Mouse (Mus musculus): Measurements from ENCODE around the gene Krtap3-2. TPM values are rescaled to one million over a fixed set of nuclear protein-coding genes. Genes with fewer than 3 reads are reported as not detected.

Krtap3-2 gene
- polyA plus RNA-seq, 1 experiment = not detected

DNA sequence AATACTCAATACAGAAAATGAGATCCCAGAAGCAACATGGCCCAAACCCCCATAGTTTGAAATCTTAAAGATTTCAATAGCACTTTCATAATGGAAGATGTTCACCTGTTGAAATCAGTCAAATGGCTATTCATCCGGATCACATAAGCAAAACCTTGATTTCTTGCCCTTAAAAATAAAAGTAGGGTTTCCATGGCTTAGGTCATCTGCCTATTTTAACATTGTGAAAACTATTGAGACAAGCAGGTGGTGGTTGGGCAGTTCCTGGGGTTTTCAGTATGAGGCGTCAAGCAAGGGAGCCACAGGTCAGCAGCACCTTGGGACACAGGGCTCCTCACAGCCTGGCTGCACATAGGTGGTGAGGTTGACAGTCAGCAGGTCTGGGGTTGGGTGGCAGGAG lies 458 bp downstream of the Krtap3-2 start:
- no peak overlapping the region for H3K4me3 ChIP-seq (ENCODE audit: insufficient read depth, low read depth, low read length)
- H3K27ac ChIP-seq (replicated peaks; ENCODE audit: low read depth, low read length) = no peak overlapping the region

GRCm38 (mm10) chr11:99550765-99551164 lies 5.9 kb downstream of the Krtap3-2 start, which contains the start of gene Krtap3-3:
TSS of gene Krtap3-3 (minus strand) at chr11:99550865.
- no peaks in the 10 kb centered on the region for H3K4me1 ChIP-seq (ENCODE audit: control insufficient read depth, insufficient read depth, insufficient read length, low read length)
- H3K4me3 ChIP-seq (ENCODE audit: insufficient read depth, low read depth, low read length) = no peak within 1 kb of the TSS
- no peak within 1 kb of the TSS for H3K27ac ChIP-seq (replicated peaks; ENCODE audit: low read depth, low read length)

More for the DNA sequence above, 458 bp downstream of the Krtap3-2 start:
- no peaks in the 10 kb centered on the region for H3K4me1 ChIP-seq (ENCODE audit: control insufficient read depth, insufficient read depth, insufficient read length, low read length)

- no peak overlapping the region for H3K4me3 ChIP-seq (ENCODE audit: insufficient read depth, low read depth, low read length)
Measured at GRCm38 (mm10) chr11:99547892-99548291, 8.8 kb downstream of the Krtap3-2 start.

DNA sequence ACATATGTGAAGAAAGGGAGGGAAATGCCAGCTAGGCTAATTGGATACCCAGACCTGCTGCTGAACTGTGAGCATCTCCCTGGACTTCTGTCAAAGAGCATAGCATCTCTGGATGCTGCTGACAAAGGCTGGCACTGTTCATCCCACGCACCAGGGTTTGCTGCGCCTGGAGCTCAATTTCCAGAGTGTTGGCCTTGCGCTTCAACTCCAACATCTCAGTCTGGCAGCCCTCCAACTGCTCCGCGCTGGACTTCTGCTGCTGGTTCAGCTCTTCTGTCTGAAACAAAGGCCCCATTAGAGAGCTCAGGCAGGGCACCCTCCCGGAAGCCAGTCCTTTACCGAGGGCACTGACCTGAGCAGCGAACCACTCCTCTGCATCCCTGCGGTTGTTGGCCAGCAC lies 16.9 kb downstream of the Krtap3-2 start:
- Histone ChIP-seq H3K4me3 (ENCODE audit: insufficient read depth, low read depth, low read length) (no peak overlapping the region), H3K27ac (replicated peaks; ENCODE audit: low read depth, low read length) (no peak overlapping the region), H3K4me1 (ENCODE audit: control insufficient read depth, insufficient read depth, insufficient read length, low read length) (no peaks in the 10 kb centered on the region)

More at GRCm38 (mm10) chr11:99547892-99548291, 8.8 kb downstream of the Krtap3-2 start:
- Histone ChIP-seq H3K4me1 (ENCODE audit: control insufficient read depth, insufficient read depth, insufficient read length, low read length) (no peaks in the 10 kb centered on the region), H3K27ac (replicated peaks; ENCODE audit: low read depth, low read length) (no peak overlapping the region)

DNA sequence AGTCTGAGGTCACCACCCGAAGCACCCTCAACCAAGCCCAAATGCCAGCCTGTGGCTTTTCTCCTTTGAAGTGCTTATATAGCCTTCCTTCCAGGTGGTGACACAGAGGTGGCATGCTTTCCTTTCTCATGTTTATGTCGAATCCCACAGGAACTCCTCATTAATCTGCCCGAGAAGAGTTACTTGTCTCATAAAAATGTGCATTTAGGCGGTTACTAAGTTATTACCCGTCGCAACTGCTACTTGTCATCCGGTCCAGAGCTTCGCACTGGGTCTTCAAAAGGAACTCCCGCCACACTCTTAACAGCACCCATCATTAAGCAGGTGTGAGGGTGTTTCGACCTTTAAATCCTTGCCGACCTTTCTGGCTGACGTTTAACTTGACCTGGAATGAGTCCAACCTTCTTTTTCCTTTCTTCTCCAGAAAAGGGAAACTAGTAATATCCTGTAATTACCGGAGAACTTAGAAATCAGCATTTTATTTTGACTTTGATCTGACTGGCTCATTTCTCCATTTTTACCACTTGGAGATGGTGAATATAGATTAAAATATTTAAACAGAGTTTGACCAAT lies 35.3 kb downstream of the Krtap3-2 start, which contains the start of gene Krt39:
TSS of gene Krt39 (minus strand) at position 51 of the 573 bp plus-strand sequence.
- Histone ChIP-seq H3K27ac (replicated peaks; ENCODE audit: low read depth, low read length) (no peak within 1 kb of the TSS), H3K4me3 (ENCODE audit: insufficient read depth, low read depth, low read length) (no peak within 1 kb of the TSS), H3K4me1 (ENCODE audit: control insufficient read depth, insufficient read depth, insufficient read length, low read length) (no peaks in the 10 kb centered on the region)

DNA sequence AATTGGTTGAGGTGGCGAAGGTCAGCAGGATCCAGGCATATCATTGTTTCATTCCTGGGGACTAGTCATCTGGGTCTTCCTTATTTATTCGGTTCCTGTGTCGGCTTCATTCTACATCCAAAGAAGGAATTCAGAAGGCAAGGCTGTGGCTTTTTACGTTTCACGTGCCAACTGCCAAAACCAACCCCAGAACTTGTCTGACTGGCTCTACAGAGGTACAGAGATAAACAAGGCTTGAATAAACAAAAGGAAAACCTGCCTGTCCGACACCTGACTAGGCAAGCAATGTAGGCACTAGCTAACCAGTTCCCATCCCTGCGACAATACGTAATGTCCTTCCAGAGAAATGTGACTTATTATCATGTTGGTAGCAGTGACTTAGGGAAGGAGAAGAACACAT lies 42.6 kb downstream of the Krtap3-2 start:
- no peaks in the 10 kb centered on the region for H3K4me1 ChIP-seq (ENCODE audit: control insufficient read depth, insufficient read depth, insufficient read length, low read length)
- no peak overlapping the region for H3K27ac ChIP-seq (replicated peaks; ENCODE audit: low read depth, low read length)
- H3K4me3 ChIP-seq (ENCODE audit: insufficient read depth, low read depth, low read length) = no peak overlapping the region

Other genes starting within 250 kb of the Krtap3-2 start
- gene Krt25, start 233.9 kb downstream of the Krtap3-2 start, polyA plus RNA-seq (2012; ENCODE audit: insufficient read depth, insufficient read length, missing spikeins) = not detected in 2 replicates
- gene Krt26, start 218.9 kb downstream of the Krtap3-2 start, polyA plus RNA-seq (2012; ENCODE audit: insufficient read depth, insufficient read length, missing spikeins) = not detected in 2 replicates
- gene Krt27, start 205.7 kb downstream of the Krtap3-2 start, polyA plus RNA-seq (2012; ENCODE audit: insufficient read depth, insufficient read length, missing spikeins) = not detected in 2 replicates
- not detected in 2 replicates for gene Krt28, start 181.9 kb downstream of the Krtap3-2 start, polyA plus RNA-seq (2012; ENCODE audit: insufficient read depth, insufficient read length, missing spikeins)
- 19.3 and 23.2 TPM in 2 replicates for gene Krt10, start 167.5 kb downstream of the Krtap3-2 start, polyA plus RNA-seq (2012; ENCODE audit: insufficient read depth, insufficient read length, missing spikeins)
- not detected in 2 replicates for gene Krt12, start 134.6 kb downstream of the Krtap3-2 start, polyA plus RNA-seq (2012; ENCODE audit: insufficient read depth, insufficient read length, missing spikeins)
- gene Krt20, start 118.7 kb downstream of the Krtap3-2 start, polyA plus RNA-seq (2012; ENCODE audit: insufficient read depth, insufficient read length, missing spikeins) = not detected in 2 replicates
- not detected in 2 replicates for gene Krt23, start 63.7 kb downstream of the Krtap3-2 start, polyA plus RNA-seq (2012; ENCODE audit: insufficient read depth, insufficient read length, missing spikeins)
- not detected in 2 replicates for gene Krt39, start 35.5 kb downstream of the Krtap3-2 start, polyA plus RNA-seq (2012; ENCODE audit: insufficient read depth, insufficient read length, missing spikeins)
- gene Krt40, start 13.7 kb downstream of the Krtap3-2 start, polyA plus RNA-seq (2012; ENCODE audit: insufficient read depth, insufficient read length, missing spikeins) = not detected in 2 replicates
- gene Krtap3-3, start 6.0 kb downstream of the Krtap3-2 start, polyA plus RNA-seq (2012; ENCODE audit: insufficient read depth, insufficient read length, missing spikeins) = not detected in 2 replicates
- not detected in 2 replicates for gene Gm11939, start 2.6 kb upstream of the Krtap3-2 start, polyA plus RNA-seq (2012; ENCODE audit: insufficient read depth, insufficient read length, missing spikeins)
- not detected in 2 replicates for gene Krtap3-1, start 9.8 kb upstream of the Krtap3-2 start, polyA plus RNA-seq (2012; ENCODE audit: insufficient read depth, insufficient read length, missing spikeins)
- not detected in 2 replicates for gene Krtap1-5, start 24.2 kb upstream of the Krtap3-2 start, polyA plus RNA-seq (2012; ENCODE audit: insufficient read depth, insufficient read length, missing spikeins)
- gene Krtap1-4, start 26.8 kb upstream of the Krtap3-2 start, polyA plus RNA-seq (2012; ENCODE audit: insufficient read depth, insufficient read length, missing spikeins) = not detected in 2 replicates
- not detected in 2 replicates for gene Krtap1-3, start 34.5 kb upstream of the Krtap3-2 start, polyA plus RNA-seq (2012; ENCODE audit: insufficient read depth, insufficient read length, missing spikeins)
- gene Krtap9-3, start 41.3 kb upstream of the Krtap3-2 start, polyA plus RNA-seq (2012; ENCODE audit: insufficient read depth, insufficient read length, missing spikeins) = not detected in 2 replicates
- not detected in 2 replicates for gene Gm11938, start 46.5 kb upstream of the Krtap3-2 start, polyA plus RNA-seq (2012; ENCODE audit: insufficient read depth, insufficient read length, missing spikeins)
- not detected in 2 replicates for gene Gm11937, start 53.3 kb upstream of the Krtap3-2 start, polyA plus RNA-seq (2012; ENCODE audit: insufficient read depth, insufficient read length, missing spikeins)
- gene Krtap2-4, start 58.0 kb upstream of the Krtap3-2 start, polyA plus RNA-seq (2012; ENCODE audit: insufficient read depth, insufficient read length, missing spikeins) = not detected in 2 replicates
- not detected in 2 replicates for gene Gm11562, start 63.6 kb upstream of the Krtap3-2 start, polyA plus RNA-seq (2012; ENCODE audit: insufficient read depth, insufficient read length, missing spikeins)
- not detected in 2 replicates for gene Krtap4-1, start 71.4 kb upstream of the Krtap3-2 start, polyA plus RNA-seq (2012; ENCODE audit: insufficient read depth, insufficient read length, missing spikeins)
- not detected in 2 replicates for gene Krtap4-2, start 78.2 kb upstream of the Krtap3-2 start, polyA plus RNA-seq (2012; ENCODE audit: insufficient read depth, insufficient read length, missing spikeins)
- gene Krtap4-7, start 87.2 kb upstream of the Krtap3-2 start, polyA plus RNA-seq (2012; ENCODE audit: insufficient read depth, insufficient read length, missing spikeins) = not detected in 2 replicates
- not detected in 2 replicates for gene Gm11555, start 93.4 kb upstream of the Krtap3-2 start, polyA plus RNA-seq (2012; ENCODE audit: insufficient read depth, insufficient read length, missing spikeins)
- gene Gm11563, start 102.1 kb upstream of the Krtap3-2 start, polyA plus RNA-seq (2012; ENCODE audit: insufficient read depth, insufficient read length, missing spikeins) = not detected in 2 replicates
- not detected in 2 replicates for gene Krtap4-6, start 109.1 kb upstream of the Krtap3-2 start, polyA plus RNA-seq (2012; ENCODE audit: insufficient read depth, insufficient read length, missing spikeins)
- not detected in 2 replicates for gene Gm14190, start 133.9 kb upstream of the Krtap3-2 start, polyA plus RNA-seq (2012; ENCODE audit: insufficient read depth, insufficient read length, missing spikeins)
- not detected in 2 replicates for gene Gm14180, start 177.4 kb upstream of the Krtap3-2 start, polyA plus RNA-seq (2012; ENCODE audit: insufficient read depth, insufficient read length, missing spikeins)
- not detected in 2 replicates for gene Gm11595, start 216.1 kb upstream of the Krtap3-2 start, polyA plus RNA-seq (2012; ENCODE audit: insufficient read depth, insufficient read length, missing spikeins)
- not detected in 2 replicates for gene Krtap4-8, start 223.9 kb upstream of the Krtap3-2 start, polyA plus RNA-seq (2012; ENCODE audit: insufficient read depth, insufficient read length, missing spikeins)
- not detected in 2 replicates for gene Krtap4-9, start 228.3 kb upstream of the Krtap3-2 start, polyA plus RNA-seq (2012; ENCODE audit: insufficient read depth, insufficient read length, missing spikeins)
- not detected in 2 replicates for gene Gm11596, start 236.6 kb upstream of the Krtap3-2 start, polyA plus RNA-seq (2012; ENCODE audit: insufficient read depth, insufficient read length, missing spikeins)
- gene Gm11569, start 242.1 kb upstream of the Krtap3-2 start, polyA plus RNA-seq (2012; ENCODE audit: insufficient read depth, insufficient read length, missing spikeins) = not detected in 2 replicates
- not detected in 2 replicates for gene Gm11554, start 247.6 kb upstream of the Krtap3-2 start, polyA plus RNA-seq (2012; ENCODE audit: insufficient read depth, insufficient read length, missing spikeins)